Mouse (Mus musculus) right cerebral cortex, adult 18-20 months (tissue): ENCODE data around the gene Lamc1.
A peak's percentile ranks its signal among the peaks of the same experiment; 100 is the strongest.

Source experiments
- DNase-seq: peaks from one replicate; pipeline ENCODE4 v3.0.0; 2022; ENCODE audit warnings: mixed read lengths

Gene Lamc1

GRCm38 (mm10) chr1:153180586-153181289 lies 151.8 kb downstream of the Lamc1 start:
- peak; percentile 84 for DNase-seq

- no peak for DNase-seq
Measured at GRCm38 (mm10) chr1:153180160-153180559, 152.4 kb downstream of the Lamc1 start.

DNA sequence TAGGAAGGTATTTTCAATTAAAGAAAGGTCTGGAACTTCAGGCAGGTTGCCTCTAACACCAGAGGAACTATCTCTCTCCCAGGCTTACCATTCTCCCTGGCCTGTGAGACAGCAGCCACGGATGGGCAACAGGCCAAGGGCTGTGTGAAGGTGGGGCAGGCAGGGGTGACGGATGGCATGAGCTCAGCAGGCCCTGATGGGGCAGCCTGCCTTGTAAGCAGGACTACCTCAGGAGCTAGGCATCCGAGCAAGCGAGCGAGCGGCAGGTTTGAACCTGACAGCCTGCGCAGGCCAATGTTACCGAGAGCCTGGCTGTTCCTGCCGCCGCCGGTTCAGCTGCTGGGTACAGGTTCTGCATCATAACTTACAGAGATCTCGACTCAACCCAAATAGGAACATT lies 157.8 kb downstream of the Lamc1 start:
- peak; percentile 14 for DNase-seq

GRCm38 (mm10) chr1:153173276-153173675 lies 159.3 kb downstream of the Lamc1 start:
- DNase-seq: no peak

DNA sequence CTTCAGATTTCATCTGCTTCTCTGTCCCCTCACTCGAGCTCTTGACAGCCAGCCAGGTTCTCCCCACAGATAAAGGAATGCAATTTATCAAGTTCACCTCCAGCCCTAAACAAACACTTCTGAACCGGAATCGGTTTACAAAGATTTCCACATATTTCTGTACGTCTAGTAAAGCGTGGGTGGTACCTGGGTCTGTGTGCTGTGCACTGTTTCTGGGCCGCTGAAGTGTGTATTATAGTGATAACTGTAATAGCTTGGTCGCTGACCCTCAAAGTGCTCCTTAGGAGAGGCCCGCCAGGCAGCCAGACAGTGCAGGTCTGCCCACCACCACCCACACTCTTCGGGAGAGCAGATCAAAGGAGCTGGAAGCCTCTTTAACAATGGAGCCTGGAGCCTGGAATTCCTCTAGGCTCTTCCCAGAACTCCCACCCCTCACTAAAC lies 160.3 kb downstream of the Lamc1 start:
- DNase-seq: no peak

GRCm38 (mm10) chr1:153171011-153171410 lies 161.6 kb downstream of the Lamc1 start:
- DNase-seq: no peak
